In the genomic region with DNA sequence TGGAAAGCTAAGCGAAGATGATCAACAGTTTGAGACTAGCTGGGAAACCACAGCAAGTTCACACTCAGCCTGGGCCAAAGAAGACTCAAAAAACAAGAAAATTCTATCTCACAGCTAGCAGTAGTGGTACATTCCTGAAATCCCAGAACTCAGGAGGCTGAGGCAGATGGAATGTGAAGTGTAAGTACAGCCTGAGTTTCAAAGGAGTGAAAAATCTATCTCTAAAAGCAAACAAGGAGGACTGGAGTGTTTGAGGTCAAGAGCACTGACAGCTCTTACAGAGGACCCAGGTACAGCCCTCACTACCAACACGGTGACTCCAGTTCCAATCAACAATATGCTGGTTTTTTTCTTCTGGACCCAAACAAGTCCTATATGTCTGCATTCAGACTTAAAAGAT, we compare ENCODE assay signal across 15 mouse cellular contexts. TPM values are rescaled to one million over a fixed set of nuclear protein-coding genes. Genes with fewer than 3 reads are reported as not detected.
DNase-seq lines count a peak whose midpoint lies in the region; ATAC-seq and TF ChIP-seq lines count a peak whose summit lies in the region.
"Had no signal": no experiment of that assay in that cellular context is flagged by ENCODE, and none has a peak within 500 bp of the region (broad histone marks: within the 10 kb centered on the region; RNA-seq: fewer than 3 reads in every experiment).

No protein-coding gene starts in this region.

- no peak for ATAC-seq in kidney, embryonic 16.5 days (ENCODE audit: low FRiP score, low TSS enrichment)
- no peak for ATAC-seq in liver, embryonic 14.5 days (ENCODE audit: insufficient read depth)
- ATAC-seq in granulocyte monocyte progenitor cell, adult 5-6 weeks (replicated peaks; ENCODE audit: poor library complexity, severe bottlenecking), result no peak
- ATAC-seq: forebrain, embryonic 15.5 days; hindbrain, postnatal 0 days; midbrain, embryonic 13.5 days had no signal

- peaks cover 16% of the 10 kb centered on the region for H3K4me1 ChIP-seq in kidney, embryonic 16.5 days (ENCODE audit: insufficient read depth, low read length)
- peaks cover 0 to 19% of the 10 kb centered on the region in 2 experiments; a peak in 1 of 4 replicates for H3K4me1 ChIP-seq in CH12.LX (ENCODE audit: control insufficient read depth in 1 of 2, insufficient read depth in 2 of 2)
- peaks cover 5 to 13% of the 10 kb centered on the region in 2 experiments for H3K4me1 ChIP-seq in liver, embryonic 14.5 days (replicated peaks; ENCODE audit: control insufficient read depth in 2 of 2, insufficient read depth in 2 of 2, low read length in 1 of 2)

- peak overlapping the region; percentile 15; the same call in 1 of the 2 replicates for H3K4me2 ChIP-seq in kidney, embryonic 16.5 days (replicated peaks; ENCODE audit: low read depth, low read length)
- peak overlapping the region; percentile 100 for H3K4me2 ChIP-seq in CH12.LX (ENCODE audit: insufficient read depth, low read depth, poor library complexity, severe bottlenecking)
- H3K4me2 ChIP-seq in liver, embryonic 14.5 days (ENCODE audit: low read depth), result peak overlapping the region; percentile 23; the same call in 1 of the 2 replicates
- H3K4me2 ChIP-seq: forebrain, embryonic 15.5 days had no signal

- TF ChIP-seq POLR2A in CH12.LX (IDR thresholded peaks at IDR 0.05; ENCODE audit: low read depth, low read length), result no peak

- no peak overlapping the region for H3K27ac ChIP-seq in kidney, embryonic 16.5 days (ENCODE audit: low read length)
- H3K27ac ChIP-seq in CH12.LX (ENCODE audit: insufficient read depth, low read depth), result peak overlapping the region; percentile 65
- no peak overlapping the region for H3K27ac ChIP-seq in liver, embryonic 14.5 days
- H3K27ac ChIP-seq: forebrain, embryonic 15.5 days; hindbrain, postnatal 0 days; midbrain, embryonic 13.5 days; neural tube, embryonic 15.5 days had no signal

- H3K9me3 ChIP-seq in kidney, embryonic 16.5 days (ENCODE audit: low read length), result no peaks in the 10 kb centered on the region
- H3K9me3 ChIP-seq in CH12.LX (replicated peaks; ENCODE audit: low read length), result no peaks in the 10 kb centered on the region
- no peaks in the 10 kb centered on the region for H3K9me3 ChIP-seq in liver, embryonic 14.5 days (ENCODE audit: control insufficient read depth, low read length)
- H3K9me3 ChIP-seq: forebrain, embryonic 15.5 days; midbrain, embryonic 13.5 days; neural tube, embryonic 15.5 days had no signal

- H3K79me2 ChIP-seq in CH12.LX (replicated peaks; ENCODE audit: control insufficient read depth, extremely low read depth, insufficient read depth, poor library complexity, severe bottlenecking), result peaks cover 47% of the 10 kb centered on the region

- WGBS in kidney, embryonic 16.5 days, result 69% methylated on average over 2 of the region's 2 CpGs
- 70% methylated on average over 2 of the region's 2 CpGs for WGBS in liver, embryonic 14.5 days (ENCODE audit: insufficient replicate concordance)

- H3K36me3 ChIP-seq in kidney, embryonic 16.5 days (ENCODE audit: insufficient read depth, low read length), result 0 out of 2 replicates have a peak, but pooled peaks cover 3% of the 10 kb centered on the region
- peaks cover 0 to 12% of the 10 kb centered on the region in 2 experiments for H3K36me3 ChIP-seq in CH12.LX (replicated peaks in 1 of 2; ENCODE audit: control insufficient read depth in 1 of 2, insufficient read depth in 1 of 2, low read length in 1 of 2)
- peaks cover 5% of the 10 kb centered on the region; the same call in 1 of the 2 replicates for H3K36me3 ChIP-seq in liver, embryonic 14.5 days (replicated peaks; ENCODE audit: control insufficient read depth, insufficient read depth, low read depth)
- H3K36me3 ChIP-seq: forebrain, embryonic 15.5 days; neural tube, embryonic 15.5 days had no signal

- peak overlapping the region; percentile 31; the same call in 1 of the 2 replicates for H3K9ac ChIP-seq in kidney, embryonic 16.5 days (replicated peaks; ENCODE audit: low read length)
- H3K9ac ChIP-seq in CH12.LX (ENCODE audit: insufficient read depth, low read depth), result peak overlapping the region; percentile 82
- no peak overlapping the region; the same call in 1 of the 2 replicates for H3K9ac ChIP-seq in liver, embryonic 14.5 days (replicated peaks)
- H3K9ac ChIP-seq: midbrain, embryonic 13.5 days had no signal

- no peak for TF ChIP-seq CTCF in CH12.LX (conservative IDR thresholded peaks at IDR 0.05 in 1 of 2, IDR thresholded peaks at IDR 0.05 in 1 of 2; ENCODE audit: low read depth in 2 of 2, low read length in 2 of 2)
- TF ChIP-seq CTCF in liver, embryonic 14.5 days (IDR thresholded peaks at IDR 0.05; ENCODE audit: low read depth), result no peak

- TF ChIP-seq RAD21 in CH12.LX (IDR thresholded peaks at IDR 0.05; ENCODE audit: low read depth, low read length), result no peak

- H3K4me3 ChIP-seq in kidney, embryonic 16.5 days (ENCODE audit: low read length), result no peak overlapping the region
- peak overlapping the region in 2 of 3 experiments; percentile 33 to 75 for H3K4me3 ChIP-seq in CH12.LX (replicated peaks in 1 of 3; ENCODE audit: low read depth in 2 of 3, low read length in 2 of 3, poor library complexity in 1 of 3)
- no peak overlapping the region for H3K4me3 ChIP-seq in liver, embryonic 14.5 days (ENCODE audit: insufficient read depth in 1 of 2, low read depth in 2 of 2, low read length in 2 of 2)
- H3K4me3 ChIP-seq: forebrain, embryonic 15.5 days; neural tube, embryonic 15.5 days had no signal

- in situ Hi-C loops in CH12.LX (cut with MboI; ENCODE audit: low pct_ligation_motif_present, low pct_unique_long_range_greater_than_20kb, low sequenced_read_pairs), result no loop called here

- dilution Hi-C loops in CH12.LX (cut with MboI; ENCODE audit: extremely low pct_ligation_motif_present, extremely low pct_unique_long_range_greater_than_20kb, low sequenced_read_pairs), result no loop called here

- H3K27me3 ChIP-seq in kidney, embryonic 16.5 days (ENCODE audit: insufficient read depth, low read length), result no peaks in the 10 kb centered on the region
- no peaks in the 10 kb centered on the region for H3K27me3 ChIP-seq in CH12.LX (replicated peaks)
- H3K27me3 ChIP-seq in liver, embryonic 14.5 days (ENCODE audit: control insufficient read depth, insufficient read depth, low read length), result no peaks in the 10 kb centered on the region
- H3K27me3 ChIP-seq: forebrain, embryonic 15.5 days; midbrain, embryonic 13.5 days; neural tube, embryonic 15.5 days had no signal

- DNase-seq in kidney, adult 18-20 months, result no peak
- no peak for DNase-seq in CH12.LX (ENCODE audit: extremely low read depth)
- peak; percentile 27 for DNase-seq in R1 (ENCODE audit: low read depth, low spot score)
- no peak for DNase-seq in liver, embryonic 14.5 days (ENCODE audit: low read depth in 3 of 3, low spot score in 3 of 3)
- no peak for DNase-seq in adipocyte (ENCODE audit: low spot score)
- DNase-seq in testis, postnatal 10 days (ENCODE audit: low spot score), result no peak
- DNase-seq: adrenal gland, adult 2 months; cerebellum, adult 18-20 months; gastrocnemius, postnatal 14 days had no signal

- TF ChIP-seq EP300 in CH12.LX (IDR thresholded peaks at IDR 0.05; ENCODE audit: low read length), result no peak
- no peak for TF ChIP-seq EP300 in liver, embryonic 14.5 days (IDR thresholded peaks at IDR 0.05; ENCODE audit: low read depth)

TF ChIP-seq in CH12.LX, 34 proteins besides CTCF, POLR2A, EP300 and RAD21:
- no peak for TF ChIP-seq MAX (IDR thresholded peaks at IDR 0.05; ENCODE audit: low read length)
- TF ChIP-seq GABPA (IDR thresholded peaks at IDR 0.05; ENCODE audit: insufficient replicate concordance, low read depth, low read length), result no peak
- TF ChIP-seq CHD1 (IDR thresholded peaks at IDR 0.05; ENCODE audit: low read depth, low read length), result peak; percentile 14; the same call in 1 of the 2 replicates
- no peak for TF ChIP-seq NRF1 (IDR thresholded peaks at IDR 0.05; ENCODE audit: low read depth, low read length)
- no peak for TF ChIP-seq ZKSCAN1 (IDR thresholded peaks at IDR 0.05; ENCODE audit: borderline replicate concordance, low read depth, low read length)
- no peak for TF ChIP-seq ELF1 (IDR thresholded peaks at IDR 0.05; ENCODE audit: low read depth, low read length)
- TF ChIP-seq HCFC1 (IDR thresholded peaks at IDR 0.05; ENCODE audit: low read depth, low read length), result no peak

RNA-seq across cellular contexts. Expression of gene Tent2, which starts 2.8 kb away (rescaled TPM):
- 55.4 and 58.3 TPM in 2 replicates for polyA plus RNA-seq in kidney, embryonic 16.5 days (2015; fragmentation: Nextera tagmentation; extraction: Ambion mirVana)
- total RNA-seq in CH12.LX (2012; rRNA removed) (20.6 and 21.8 TPM in 2 replicates), CH12.LX (2014; rRNA removed) (45.8 and 52.1 TPM in 2 replicates)
- 44.0 and 62.1 TPM in 2 replicates for polyA plus RNA-seq in CH12.LX (2012; ENCODE audit: insufficient read length, low read depth)
- 17.6 and 23.3 TPM in 2 replicates for polyA plus RNA-seq in liver, embryonic 14.5 days (2012; rRNA removed)
- 35.8 and 38.4 TPM in 2 replicates for polyA plus RNA-seq in liver, embryonic 14.5 days (2014; fragmentation: Nextera tagmentation; extraction: Ambion mirVana)
- total RNA-seq in granulocyte monocyte progenitor cell, adult 5-6 weeks (2014; fragmentation: Nextera tagmentation), result 89.4 and 91.3 TPM in 2 replicates
- 41.5 and 50.1 TPM in 2 replicates for total RNA-seq in granulocyte monocyte progenitor cell, adult 5-6 weeks (2017)

RNA-seq across cellular contexts. Expression of gene Cmya5, which starts 44.9 kb away (rescaled TPM):
- 0.09 and 0.11 TPM in 2 replicates for polyA plus RNA-seq in kidney, embryonic 16.5 days (2015; fragmentation: Nextera tagmentation; extraction: Ambion mirVana)
- total RNA-seq in CH12.LX (2012; rRNA removed) (0.59 and 0.63 TPM in 2 replicates), CH12.LX (2014; rRNA removed) (0.15 and 0.19 TPM in 2 replicates)
- 0.25 and 0.34 TPM in 2 replicates for polyA plus RNA-seq in CH12.LX (2012; ENCODE audit: insufficient read length, low read depth)
- 0.01 TPM in 2 replicates for polyA plus RNA-seq in liver, embryonic 14.5 days (2012; rRNA removed)
- 0.01 TPM in 1 of 2 replicates, not detected in the other for polyA plus RNA-seq in liver, embryonic 14.5 days (2014; fragmentation: Nextera tagmentation; extraction: Ambion mirVana)
- total RNA-seq in granulocyte monocyte progenitor cell, adult 5-6 weeks (2014; fragmentation: Nextera tagmentation), result not detected in 2 replicates
- total RNA-seq in granulocyte monocyte progenitor cell, adult 5-6 weeks (2017), result 0.04 TPM in 1 of 2 replicates, not detected in the other

Comparison
In these comparisons a context has a peak if more than half of its experiments do, and no peak if none do; other contexts are left out.
1. H3K4me2 ChIP-seq: peak in every context shown above with its lines; median percentile 100 in CH12.LX; 23 in liver, embryonic 14.5 days; 15 in kidney, embryonic 16.5 days.
2. H3K4me3 ChIP-seq: peak in CH12.LX (2 of 3); none in kidney, embryonic 16.5 days (single experiment) and liver, embryonic 14.5 days (0 of 2).